Mouse (Mus musculus) ES-E14 (cell line): ENCODE data around the gene Gpr85.

Source experiments
- CHD2 ChIP-seq: IDR thresholded peaks from 2 replicates; pipeline ENCODE4 v1.6.1; 2014; ENCODE audit warnings: mild to moderate bottlenecking, low read depth, low read length, inconsistent platforms
- HCFC1 ChIP-seq: IDR thresholded peaks from 2 replicates; pipeline ENCODE4 v1.6.1; 2012; ENCODE audit warnings: low read length, inconsistent platforms, borderline replicate concordance; ENCODE audit not compliant: insufficient read depth
- MAFK ChIP-seq: IDR thresholded peaks from 2 replicates; pipeline ENCODE4 v1.6.1; 2014; ENCODE audit warnings: mild to moderate bottlenecking, low read depth, low read length, inconsistent platforms; ENCODE audit not compliant: insufficient read depth

DNA sequence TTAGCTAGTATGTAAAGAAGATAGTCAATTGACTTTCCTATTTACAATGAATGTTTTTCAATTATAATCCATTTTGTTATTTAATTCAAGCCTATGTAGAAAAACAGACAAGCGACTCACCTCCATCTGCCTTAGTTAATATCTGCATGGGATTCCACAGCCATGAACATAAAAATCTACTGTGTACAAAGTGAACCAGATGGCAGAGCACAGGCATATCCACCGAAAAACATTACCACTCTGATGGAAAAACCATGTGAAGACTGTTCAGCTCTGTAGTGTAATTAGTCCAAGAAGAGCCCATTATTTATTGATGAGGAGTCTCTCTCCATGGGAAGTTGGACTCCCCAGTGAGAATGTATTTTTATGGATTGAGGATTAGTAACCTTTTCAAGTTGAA lies 7.0 kb downstream of the Gpr85 start:
- TF ChIP-seq CHD2 (no peak), MAFK (no peak), HCFC1 (no peak)
